Mouse (Mus musculus): ENCODE measurements around the gene Rgl2. TPM values are rescaled to one million over a fixed set of nuclear protein-coding genes. Genes with fewer than 3 reads are reported as not detected.

Gene Rgl2
- polyA plus RNA-seq, 1 experiment from 2014 or later, result 48.0 TPM

- Histone ChIP-seq H3K27me3 (ENCODE audit: control insufficient read depth, insufficient read depth, low read length) (no peaks in the 10 kb centered on the region), H3K36me3 (ENCODE audit: control insufficient read depth, insufficient read depth, low read length) (peaks cover 4% of the 10 kb centered on the region; the same call in 1 of the 2 replicates), H3K4me2 (ENCODE audit: low read depth, low read length, severe bottlenecking) (no peak overlapping the region), H3K4me3 (ENCODE audit: low read depth, low read length) (no peak overlapping the region), H3K27ac (ENCODE audit: low read depth, low read length) (no peak overlapping the region), H3K9me3 (ENCODE audit: control insufficient read depth, low read length) (no peaks in the 10 kb centered on the region), H3K4me1 (replicated peaks; ENCODE audit: control insufficient read depth, insufficient read depth, low read length) (no peaks in the 10 kb centered on the region), H3K9ac (ENCODE audit: low read length) (no peak overlapping the region)
- no peak for DNase-seq (ENCODE audit: low spot score)
- 95% methylated on average over 7 of the region's 7 CpGs for WGBS
- ATAC-seq (replicated peaks; ENCODE audit: low FRiP score), result no peak
These were observed 33.5 kb downstream of the Rgl2 start for GRCm38 (mm10) chr17:33962876-33963275.

DNA sequence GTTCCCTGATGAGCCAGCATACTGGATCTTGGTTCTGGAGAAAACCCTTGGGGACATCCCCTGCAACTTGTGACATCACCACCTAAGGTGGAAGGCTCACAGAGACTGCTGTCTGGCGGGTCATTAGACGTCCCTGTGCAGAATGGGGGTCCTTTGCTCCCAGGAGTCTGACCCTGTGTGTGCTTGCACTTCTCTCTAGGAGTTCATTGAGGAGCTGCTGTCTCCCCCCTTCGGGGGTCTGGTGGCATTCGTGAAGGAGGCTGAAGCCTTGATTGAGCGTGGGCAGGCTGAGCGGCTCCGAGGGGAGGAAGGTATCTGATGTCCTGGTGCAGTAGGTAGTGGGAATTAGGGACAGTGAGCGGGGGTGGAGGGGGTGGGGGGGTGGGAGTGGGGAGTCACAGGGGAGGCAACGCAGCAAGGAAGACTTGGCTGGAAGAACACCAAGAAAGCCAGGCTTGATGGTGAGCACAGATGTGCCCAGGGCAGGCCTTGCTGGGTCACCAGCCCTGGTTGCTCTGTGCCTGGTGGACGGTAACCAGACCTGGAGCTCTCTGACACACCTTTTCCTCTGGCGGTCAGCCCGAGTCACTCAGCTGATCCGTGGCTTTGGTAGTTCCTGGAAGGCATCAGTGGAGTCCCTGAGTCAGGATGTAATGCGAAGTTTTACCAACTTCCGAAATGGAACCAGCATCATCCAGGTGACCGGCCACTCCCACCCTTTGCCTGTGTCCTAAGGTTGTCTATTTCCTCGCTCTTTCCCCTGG lies 35.9 kb downstream of the Rgl2 start:
- ATAC-seq (replicated peaks; ENCODE audit: low FRiP score) (no peak), DNase-seq (ENCODE audit: low spot score) (no peak)
- Histone ChIP-seq H3K36me3 (ENCODE audit: control insufficient read depth, insufficient read depth, low read length) (peaks cover 4% of the 10 kb centered on the region; the same call in 1 of the 2 replicates), H3K9ac (ENCODE audit: low read length) (no peak overlapping the region), H3K4me3 (ENCODE audit: low read depth, low read length) (no peak overlapping the region), H3K27ac (ENCODE audit: low read depth, low read length) (no peak overlapping the region), H3K27me3 (ENCODE audit: control insufficient read depth, insufficient read depth, low read length) (no peaks in the 10 kb centered on the region), H3K4me2 (ENCODE audit: low read depth, low read length, severe bottlenecking) (no peak overlapping the region), H3K9me3 (ENCODE audit: control insufficient read depth, low read length) (no peaks in the 10 kb centered on the region), H3K4me1 (replicated peaks; ENCODE audit: control insufficient read depth, insufficient read depth, low read length) (no peaks in the 10 kb centered on the region)
- 94% methylated on average over 17 of the region's 17 CpGs for WGBS

GRCm38 (mm10) chr17:33965846-33966550 lies 36.7 kb downstream of the Rgl2 start:
- no peak overlapping the region for H3K4me2 ChIP-seq (ENCODE audit: low read depth, low read length, severe bottlenecking)
- H3K27me3 ChIP-seq (ENCODE audit: control insufficient read depth, insufficient read depth, low read length), result no peaks in the 10 kb centered on the region
- DNase-seq (ENCODE audit: low spot score), result no peak
- no peak overlapping the region for H3K27ac ChIP-seq (ENCODE audit: low read depth, low read length)
- peaks cover 4% of the 10 kb centered on the region; the same call in 1 of the 2 replicates for H3K36me3 ChIP-seq (ENCODE audit: control insufficient read depth, insufficient read depth, low read length)
- no peaks in the 10 kb centered on the region for H3K9me3 ChIP-seq (ENCODE audit: control insufficient read depth, low read length)
- no peak overlapping the region for H3K4me3 ChIP-seq (ENCODE audit: low read depth, low read length)
- WGBS, result 89% methylated on average over 16 of the region's 16 CpGs
- no peaks in the 10 kb centered on the region for H3K4me1 ChIP-seq (replicated peaks; ENCODE audit: control insufficient read depth, insufficient read depth, low read length)
- ATAC-seq (replicated peaks; ENCODE audit: low FRiP score), result no peak
- H3K9ac ChIP-seq (ENCODE audit: low read length), result no peak overlapping the region

DNA sequence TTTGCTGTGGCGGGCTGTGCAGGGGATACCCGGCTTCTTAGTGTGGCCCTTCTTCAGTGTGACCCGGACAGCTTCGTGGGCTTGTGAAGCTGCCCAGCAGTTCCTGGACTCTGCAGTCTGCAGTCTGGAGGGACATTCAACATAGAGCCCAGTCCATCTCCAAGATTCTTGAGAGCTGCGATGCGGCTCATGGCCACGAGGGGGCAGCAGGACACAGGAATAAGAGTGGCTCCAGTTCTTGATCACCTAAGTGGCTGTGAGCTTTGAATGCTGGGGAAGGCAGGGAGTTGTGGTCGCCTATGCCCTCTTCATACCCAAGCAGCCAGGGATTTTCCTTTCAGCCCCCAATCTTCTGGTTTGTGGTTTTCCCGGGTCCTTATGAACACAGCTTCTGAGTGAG lies 39.1 kb downstream of the Rgl2 start:
- 0 out of 2 replicates have a peak overlapping the region, but pooled peaks have one; percentile 5 for H3K4me2 ChIP-seq (ENCODE audit: low read depth, low read length, severe bottlenecking)
- 3% methylated on average over 9 of the region's 9 CpGs for WGBS
- H3K9ac ChIP-seq (ENCODE audit: low read length), result no peak overlapping the region
- H3K36me3 ChIP-seq (ENCODE audit: control insufficient read depth, insufficient read depth, low read length), result no peaks in the 10 kb centered on the region; the same call in 1 of the 2 replicates
- ATAC-seq (replicated peaks; ENCODE audit: low FRiP score) (peak; percentile 79), DNase-seq (ENCODE audit: low spot score) (peak; percentile 91)
- H3K27ac ChIP-seq (ENCODE audit: low read depth, low read length), result no peak overlapping the region
- no peaks in the 10 kb centered on the region for H3K27me3 ChIP-seq (ENCODE audit: control insufficient read depth, insufficient read depth, low read length)
- no peaks in the 10 kb centered on the region for H3K4me1 ChIP-seq (replicated peaks; ENCODE audit: control insufficient read depth, insufficient read depth, low read length)
- no peaks in the 10 kb centered on the region for H3K9me3 ChIP-seq (ENCODE audit: control insufficient read depth, low read length)
- H3K4me3 ChIP-seq (ENCODE audit: low read depth, low read length), result no peak overlapping the region

DNA sequence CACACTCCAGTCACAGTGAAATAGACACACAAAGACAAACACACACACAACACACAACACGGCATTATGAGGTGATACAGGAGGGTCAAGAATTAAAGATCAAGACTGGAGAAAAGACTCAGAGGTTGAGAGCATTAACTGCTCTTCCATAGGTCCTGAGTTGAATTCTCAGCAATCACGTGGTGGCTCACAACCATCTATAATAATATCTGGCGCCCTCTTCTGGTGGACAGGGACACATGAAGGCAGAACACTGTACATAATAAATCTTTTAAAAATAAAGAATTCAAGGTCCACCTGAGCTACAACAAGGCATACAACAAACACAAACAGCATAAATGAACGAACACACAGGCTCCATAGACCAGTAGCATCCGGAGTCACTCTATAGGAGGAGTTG lies 39.6 kb downstream of the Rgl2 start:
- H3K4me1 ChIP-seq (replicated peaks; ENCODE audit: control insufficient read depth, insufficient read depth, low read length), result no peaks in the 10 kb centered on the region
- WGBS, result 33% methylated on average over 5 of the region's 5 CpGs
- no peaks in the 10 kb centered on the region for H3K27me3 ChIP-seq (ENCODE audit: control insufficient read depth, insufficient read depth, low read length)
- no peak overlapping the region for H3K4me2 ChIP-seq (ENCODE audit: low read depth, low read length, severe bottlenecking)
- no peaks in the 10 kb centered on the region for H3K9me3 ChIP-seq (ENCODE audit: control insufficient read depth, low read length)
- ATAC-seq (replicated peaks; ENCODE audit: low FRiP score), result peak; percentile 24; the same call in 1 of the 2 replicates
- no peak overlapping the region for H3K27ac ChIP-seq (ENCODE audit: low read depth, low read length)
- no peak overlapping the region for H3K9ac ChIP-seq (ENCODE audit: low read length)
- no peak for DNase-seq (ENCODE audit: low spot score)
- no peak overlapping the region for H3K4me3 ChIP-seq (ENCODE audit: low read depth, low read length)
- H3K36me3 ChIP-seq (ENCODE audit: control insufficient read depth, insufficient read depth, low read length), result no peaks in the 10 kb centered on the region

- WGBS, result 73% methylated on average over 4 of the region's 4 CpGs
- Histone ChIP-seq H3K9ac (ENCODE audit: low read length) (no peak overlapping the region), H3K4me3 (ENCODE audit: low read depth, low read length) (no peak overlapping the region), H3K4me1 (replicated peaks; ENCODE audit: control insufficient read depth, insufficient read depth, low read length) (no peaks in the 10 kb centered on the region), H3K36me3 (ENCODE audit: control insufficient read depth, insufficient read depth, low read length) (no peaks in the 10 kb centered on the region), H3K27me3 (ENCODE audit: control insufficient read depth, insufficient read depth, low read length) (no peaks in the 10 kb centered on the region), H3K4me2 (ENCODE audit: low read depth, low read length, severe bottlenecking) (no peak overlapping the region), H3K27ac (ENCODE audit: low read depth, low read length) (no peak overlapping the region), H3K9me3 (ENCODE audit: control insufficient read depth, low read length) (no peaks in the 10 kb centered on the region)
- DNase-seq (ENCODE audit: low spot score) (no peak), ATAC-seq (replicated peaks; ENCODE audit: low FRiP score) (no peak)
These were observed 40.1 kb downstream of the Rgl2 start for GRCm38 (mm10) chr17:33969394-33969793.

DNA sequence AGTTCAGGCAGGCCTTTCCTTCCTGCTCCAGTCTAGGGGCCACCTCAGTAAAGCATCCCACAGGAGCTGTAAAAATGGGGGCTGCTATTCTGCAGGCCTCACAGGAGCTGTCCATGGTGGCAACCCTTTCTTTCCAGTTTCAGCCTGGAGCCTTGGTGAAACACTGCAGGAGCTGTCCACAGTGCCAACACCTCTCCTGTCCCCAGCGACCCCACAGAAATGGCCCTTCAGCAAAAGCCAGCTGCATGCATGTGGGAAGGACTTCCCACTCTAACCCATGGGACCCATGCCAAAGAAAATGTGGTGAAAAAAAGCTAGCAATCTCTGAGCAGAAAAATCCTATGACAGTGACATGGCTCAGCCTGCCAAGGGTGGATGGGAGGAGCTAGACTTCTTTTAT lies 43.3 kb downstream of the Rgl2 start:
- H3K9ac ChIP-seq (ENCODE audit: low read length), result no peak overlapping the region
- H3K36me3 ChIP-seq (ENCODE audit: control insufficient read depth, insufficient read depth, low read length), result no peaks in the 10 kb centered on the region
- no peak overlapping the region for H3K4me3 ChIP-seq (ENCODE audit: low read depth, low read length)
- H3K4me1 ChIP-seq (replicated peaks; ENCODE audit: control insufficient read depth, insufficient read depth, low read length), result no peaks in the 10 kb centered on the region
- no peak overlapping the region for H3K27ac ChIP-seq (ENCODE audit: low read depth, low read length)
- H3K27me3 ChIP-seq (ENCODE audit: control insufficient read depth, insufficient read depth, low read length), result peaks cover 6% of the 10 kb centered on the region
- no peak overlapping the region for H3K4me2 ChIP-seq (ENCODE audit: low read depth, low read length, severe bottlenecking)
- no peaks in the 10 kb centered on the region for H3K9me3 ChIP-seq (ENCODE audit: control insufficient read depth, low read length)
- 11% methylated on average over 1 of the region's 1 CpGs for WGBS
- ATAC-seq (replicated peaks; ENCODE audit: low FRiP score), result no peak
- no peak for DNase-seq (ENCODE audit: low spot score)

- no peak overlapping the region for H3K4me2 ChIP-seq (ENCODE audit: low read depth, low read length, severe bottlenecking)
- no peaks in the 10 kb centered on the region for H3K9me3 ChIP-seq (ENCODE audit: control insufficient read depth, low read length)
- DNase-seq (ENCODE audit: low spot score) (no peak), ATAC-seq (replicated peaks; ENCODE audit: low FRiP score) (no peak)
- H3K9ac ChIP-seq (ENCODE audit: low read length), result no peak overlapping the region
- peaks cover 6% of the 10 kb centered on the region; the same call in 1 of the 2 replicates for H3K4me1 ChIP-seq (replicated peaks; ENCODE audit: control insufficient read depth, insufficient read depth, low read length)
- WGBS, result 71% methylated on average over 3 of the region's 3 CpGs
- no peak overlapping the region for H3K27ac ChIP-seq (ENCODE audit: low read depth, low read length)
- no peaks in the 10 kb centered on the region for H3K36me3 ChIP-seq (ENCODE audit: control insufficient read depth, insufficient read depth, low read length)
- peaks cover 15% of the 10 kb centered on the region for H3K27me3 ChIP-seq (ENCODE audit: control insufficient read depth, insufficient read depth, low read length)
- H3K4me3 ChIP-seq (ENCODE audit: low read depth, low read length), result no peak overlapping the region
These were observed 44.2 kb downstream of the Rgl2 start for GRCm38 (mm10) chr17:33973572-33973971.
